Mouse (Mus musculus) testis, adult 2 months (tissue): ENCODE results near the gene Fhl4.

Experiments
- CTCF ChIP-seq: fragments of 200-500 bp; IDR thresholded peaks from 2 replicates; pipeline ENCODE4 v1.5.1; 2012; ENCODE audit warnings: low read depth, mild to moderate bottlenecking, inconsistent platforms, low read length, moderate library complexity; ENCODE audit not compliant: control insufficient read depth, insufficient read depth, insufficient replicate concordance
- POLR2A ChIP-seq: fragments of 200-500 bp; IDR thresholded peaks from 2 replicates; pipeline ENCODE4 v1.6.1; 2012; ENCODE audit warnings: low read depth, mild to moderate bottlenecking, inconsistent platforms, low read length, moderate library complexity; ENCODE audit not compliant: control insufficient read depth

GRCm38 (mm10) chr10:85128453-85128852 is 26.2 kb upstream of the Fhl4 start:
- no peak for TF ChIP-seq POLR2A
- TF ChIP-seq CTCF, result no peak
